Mouse (Mus musculus): ENCODE measurements around the gene Gpx8. TPM values are rescaled to one million over a fixed set of nuclear protein-coding genes. Genes with fewer than 3 reads are reported as not detected.

Gpx8 gene
- polyA plus RNA-seq (2015; fragmentation: Nextera tagmentation; extraction: Ambion mirVana): 42.0 and 52.5 TPM in 2 replicates

DNA sequence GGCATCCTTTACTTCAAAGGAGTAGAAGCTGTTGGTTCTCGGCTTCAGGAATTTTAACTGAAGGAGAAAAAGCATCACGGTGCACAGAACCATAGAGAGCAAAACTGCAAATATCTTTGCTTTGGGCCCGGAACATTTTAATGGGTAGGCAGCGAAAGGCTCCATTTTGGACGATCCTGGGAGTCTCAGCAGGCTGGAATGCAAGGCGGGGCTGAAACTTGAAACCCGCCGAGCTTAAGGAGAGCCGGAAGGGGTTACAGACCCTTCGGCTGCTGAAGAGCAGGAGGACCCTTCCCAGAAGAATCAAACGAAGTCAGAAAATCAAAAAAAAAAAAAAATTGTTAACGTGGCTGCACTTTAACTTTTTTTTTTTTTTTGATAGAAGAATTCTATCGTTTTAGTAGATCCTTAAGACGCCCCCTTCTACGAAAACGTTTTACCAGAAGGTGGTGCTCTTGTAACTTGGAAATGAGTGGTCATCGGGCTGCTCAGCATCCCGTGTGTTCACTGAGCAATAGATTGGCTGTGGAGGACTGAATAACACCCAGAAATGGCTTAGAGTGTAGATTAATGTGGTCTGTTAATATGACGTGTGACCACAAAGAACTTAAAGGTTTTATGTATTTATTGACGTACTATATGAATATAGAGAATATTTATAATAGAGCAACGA lies at the start of gene Gpx8:
Gpx8 (minus strand) TSS at position 200 of the 673 bp plus-strand sequence.
- Histone ChIP-seq H3K4me2 (peak within 1 kb of the TSS; percentile 74), H3K4me1 (peaks cover 10% of the 10 kb centered on the region; the same call in 1 of the 2 replicates), H3K27me3 (replicated peaks) (no peaks in the 10 kb centered on the region), H3K36me3 (replicated peaks) (no peaks in the 10 kb centered on the region), H3K9ac (peak within 1 kb of the TSS; percentile 48), H3K27ac (no peak within 1 kb of the TSS), H3K4me3 (peak within 1 kb of the TSS; percentile 47), H3K9me3 (no peaks in the 10 kb centered on the region)
- 5% methylated on average over 21 of the region's 21 CpGs for WGBS
- peak; percentile 92 for ATAC-seq (replicated peaks)

DNA sequence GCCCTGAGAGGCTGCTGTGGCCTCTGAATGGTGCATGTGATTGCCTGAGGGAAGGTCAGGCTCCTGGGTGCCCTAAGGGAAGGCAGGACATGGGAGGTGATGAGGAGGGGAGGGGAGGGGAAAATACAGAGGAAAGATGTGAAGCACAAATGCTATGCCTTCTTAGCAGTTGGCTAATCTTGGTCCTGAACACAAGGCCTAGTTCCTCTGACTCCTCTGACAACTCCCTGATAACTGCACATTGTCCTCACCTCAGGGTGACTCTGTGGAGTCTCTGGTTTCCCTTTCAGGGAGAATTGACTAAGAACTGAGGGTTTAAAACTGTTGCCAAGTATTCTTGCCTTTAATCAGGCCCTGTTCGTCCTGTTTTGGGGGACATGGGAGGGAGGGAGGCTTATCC lies 48.4 kb upstream of the Gpx8 start:
- H3K4me3 ChIP-seq: no peak overlapping the region
- no peaks in the 10 kb centered on the region for H3K36me3 ChIP-seq (replicated peaks)
- H3K9me3 ChIP-seq: no peaks in the 10 kb centered on the region
- no peak overlapping the region for H3K9ac ChIP-seq
- no peak for ATAC-seq (replicated peaks)
- H3K27me3 ChIP-seq (replicated peaks): no peaks in the 10 kb centered on the region
- 30% methylated on average over 1 of the region's 1 CpGs for whole genome bisulfite sequencing
- no peaks in the 10 kb centered on the region for H3K4me1 ChIP-seq
- H3K4me2 ChIP-seq: no peak overlapping the region
- H3K27ac ChIP-seq: no peak overlapping the region

DNA sequence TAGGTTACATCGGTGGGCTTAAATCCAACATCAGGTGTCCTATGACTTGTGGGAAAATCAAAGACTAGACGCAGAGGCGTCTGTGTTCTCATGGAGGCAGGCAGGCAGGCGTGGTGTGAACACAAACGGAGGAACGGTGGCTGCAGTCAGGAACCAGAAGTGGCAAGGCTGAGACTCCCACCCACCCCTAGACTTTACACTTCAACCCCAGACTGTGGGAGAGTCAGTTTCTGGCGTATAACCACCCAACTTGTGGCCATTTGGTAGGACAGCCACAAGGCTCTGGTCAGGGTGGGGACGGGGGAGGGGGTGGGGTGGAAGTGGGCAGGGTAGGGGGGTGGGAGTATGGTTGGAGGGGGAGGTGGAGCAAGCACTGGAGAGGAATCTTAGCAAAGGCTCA lies 44.3 kb upstream of the Gpx8 start:
- H3K4me3 ChIP-seq: no peak overlapping the region
- WGBS: 91% methylated on average over 8 of the region's 8 CpGs
- H3K9ac ChIP-seq: no peak overlapping the region
- ATAC-seq (replicated peaks): no peak
- no peaks in the 10 kb centered on the region for H3K9me3 ChIP-seq
- no peaks in the 10 kb centered on the region for H3K36me3 ChIP-seq (replicated peaks)
- no peak overlapping the region for H3K4me2 ChIP-seq
- no peaks in the 10 kb centered on the region for H3K4me1 ChIP-seq
- H3K27ac ChIP-seq: no peak overlapping the region
- no peaks in the 10 kb centered on the region for H3K27me3 ChIP-seq (replicated peaks)

DNA sequence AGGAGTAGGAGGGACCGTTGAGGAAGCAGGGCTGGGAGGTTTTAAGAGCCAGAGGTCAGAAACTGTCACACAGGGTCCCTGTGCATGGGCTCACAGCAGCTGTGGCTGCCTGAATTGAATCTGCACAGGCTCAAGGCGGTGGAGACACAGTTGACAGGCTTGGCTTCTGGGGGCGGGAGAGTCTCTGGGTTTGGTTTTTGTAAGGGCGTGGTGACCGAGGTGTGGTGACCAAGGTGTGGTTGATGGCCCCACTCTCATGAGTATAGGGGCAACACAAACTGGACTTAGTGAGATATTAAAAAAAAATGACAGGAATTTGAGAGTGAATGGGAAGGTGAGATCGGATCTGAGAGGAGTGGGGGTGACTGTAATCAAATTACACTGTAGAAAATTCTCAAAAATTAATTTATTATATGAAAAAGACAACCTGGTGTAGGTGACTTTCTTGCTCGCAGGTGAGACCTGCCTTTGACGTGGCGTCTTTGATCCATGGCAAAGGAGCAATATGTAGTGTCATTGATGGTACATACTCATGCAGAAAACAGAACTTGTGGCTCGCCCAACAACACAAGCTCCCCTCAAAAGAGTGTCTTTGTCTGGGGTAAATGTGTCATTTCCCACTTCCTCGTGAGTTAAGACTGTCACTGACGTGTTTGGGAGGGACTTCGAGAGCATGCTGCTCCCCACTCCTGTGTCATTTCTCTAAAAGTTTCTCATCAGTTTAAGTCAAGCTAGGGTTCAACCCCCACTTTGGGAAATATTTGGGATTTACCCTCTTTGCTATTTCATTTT lies 41.2 kb upstream of the Gpx8 start:
- no peaks in the 10 kb centered on the region for H3K27me3 ChIP-seq (replicated peaks)
- no peak overlapping the region for H3K4me2 ChIP-seq
- no peak for ATAC-seq (replicated peaks)
- no peaks in the 10 kb centered on the region for H3K36me3 ChIP-seq (replicated peaks)
- H3K4me1 ChIP-seq: no peaks in the 10 kb centered on the region
- no peaks in the 10 kb centered on the region for H3K9me3 ChIP-seq
- H3K4me3 ChIP-seq: no peak overlapping the region
- H3K9ac ChIP-seq: no peak overlapping the region
- WGBS: 84% methylated on average over 13 of the region's 13 CpGs
- no peak overlapping the region for H3K27ac ChIP-seq

DNA sequence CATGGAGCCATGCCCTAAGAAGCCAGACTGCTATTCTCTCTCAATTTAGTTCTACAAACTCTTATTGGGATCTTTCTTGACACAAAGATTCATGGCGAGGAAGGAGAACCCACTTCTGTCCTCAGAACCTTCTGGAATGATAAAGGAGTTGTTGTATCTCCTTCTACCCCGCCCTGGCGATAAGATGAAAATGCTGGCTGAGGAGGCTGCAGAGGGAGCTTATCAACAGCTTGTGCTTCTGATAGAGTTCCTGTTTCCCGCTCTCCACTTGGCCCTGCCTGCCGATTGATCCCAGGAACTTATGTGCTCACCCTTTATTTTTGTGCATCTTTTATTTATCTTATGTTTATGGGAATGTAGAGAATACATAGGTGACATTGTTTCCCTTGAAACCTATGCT lies 38.5 kb upstream of the Gpx8 start:
- WGBS: 84% methylated on average over 5 of the region's 5 CpGs
- no peaks in the 10 kb centered on the region for H3K36me3 ChIP-seq (replicated peaks)
- no peak for ATAC-seq (replicated peaks)
- H3K4me2 ChIP-seq: no peak overlapping the region
- no peaks in the 10 kb centered on the region for H3K27me3 ChIP-seq (replicated peaks)
- no peaks in the 10 kb centered on the region for H3K9me3 ChIP-seq
- no peaks in the 10 kb centered on the region for H3K4me1 ChIP-seq
- H3K9ac ChIP-seq: no peak overlapping the region
- no peak overlapping the region for H3K27ac ChIP-seq
- no peak overlapping the region for H3K4me3 ChIP-seq

DNA sequence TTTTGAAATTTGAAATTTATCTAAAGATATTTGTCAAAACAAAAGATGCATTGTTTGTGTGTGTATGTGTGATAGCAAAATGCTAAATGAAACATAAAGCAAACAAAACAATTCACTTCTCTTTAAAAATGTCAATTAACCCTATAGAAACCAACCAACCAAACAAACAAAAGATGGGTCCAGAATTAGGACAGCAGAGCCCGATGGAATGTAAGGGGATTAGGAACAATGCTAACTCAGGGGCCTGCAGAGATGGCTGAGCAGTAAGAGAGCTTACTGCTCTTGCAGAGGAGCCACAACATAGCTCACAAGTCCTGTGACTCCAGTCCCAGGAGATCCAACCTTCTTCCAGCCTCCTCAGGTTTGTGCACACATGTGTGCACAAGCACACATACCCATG lies 35.9 kb upstream of the Gpx8 start:
- Histone ChIP-seq H3K4me3 (no peak overlapping the region), H3K9me3 (no peaks in the 10 kb centered on the region), H3K27ac (no peak overlapping the region), H3K36me3 (replicated peaks) (no peaks in the 10 kb centered on the region), H3K27me3 (replicated peaks) (no peaks in the 10 kb centered on the region), H3K4me2 (no peak overlapping the region), H3K4me1 (peaks cover 6% of the 10 kb centered on the region; the same call in 1 of the 2 replicates), H3K9ac (no peak overlapping the region)
- ATAC-seq (replicated peaks): no peak
- WGBS: 4% methylated on average over 1 of the region's 1 CpGs

DNA sequence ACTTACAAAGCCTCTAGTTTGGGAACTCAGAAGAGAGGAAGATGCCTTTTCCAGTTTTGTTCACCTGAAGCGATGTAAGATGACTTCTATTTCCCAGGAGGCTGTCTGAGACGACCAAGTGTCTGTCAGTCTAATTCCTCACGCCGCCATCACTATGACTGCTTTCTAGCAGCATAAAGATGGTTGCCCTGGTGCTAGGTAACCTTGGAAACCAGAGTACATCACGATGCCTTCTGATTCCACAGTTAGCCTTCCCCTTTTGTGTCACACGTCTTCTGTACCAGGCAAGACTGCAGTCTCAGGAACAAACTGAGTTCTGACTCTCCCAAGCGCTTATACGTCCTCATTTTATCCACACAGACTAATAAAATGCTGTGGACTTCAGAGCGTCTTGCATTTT lies 32.8 kb upstream of the Gpx8 start:
- Histone ChIP-seq H3K4me2 (no peak overlapping the region), H3K9me3 (no peaks in the 10 kb centered on the region), H3K4me1 (peaks cover 6% of the 10 kb centered on the region; the same call in 1 of the 2 replicates), H3K36me3 (replicated peaks) (no peaks in the 10 kb centered on the region), H3K9ac (no peak overlapping the region), H3K27ac (no peak overlapping the region), H3K4me3 (no peak overlapping the region), H3K27me3 (replicated peaks) (no peaks in the 10 kb centered on the region)
- ATAC-seq (replicated peaks): peak; percentile 72
- 32% methylated on average over 9 of the region's 9 CpGs for WGBS

DNA sequence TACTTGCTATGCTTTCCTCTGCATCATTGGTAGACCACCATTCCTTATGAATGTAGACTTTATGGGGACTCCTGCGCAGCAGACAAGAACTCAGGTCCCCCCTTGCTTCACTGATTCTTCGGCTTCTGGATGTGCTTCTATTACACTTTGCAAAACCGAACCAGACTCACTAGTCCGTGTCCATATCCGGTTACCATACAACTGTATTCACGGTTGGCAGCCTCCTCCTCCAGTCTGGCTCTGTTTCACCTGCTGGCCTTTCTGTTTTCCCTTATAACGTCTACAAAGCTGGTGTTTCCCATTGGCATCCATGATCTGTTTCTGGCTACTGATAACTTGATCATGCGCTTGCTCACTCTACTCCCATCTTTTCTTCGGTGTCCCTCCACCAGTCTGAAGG lies 18.3 kb upstream of the Gpx8 start:
- H3K9me3 ChIP-seq: no peaks in the 10 kb centered on the region
- WGBS: 90% methylated on average over 9 of the region's 9 CpGs
- no peaks in the 10 kb centered on the region for H3K27me3 ChIP-seq (replicated peaks)
- ATAC-seq (replicated peaks): no peak
- no peak overlapping the region for H3K27ac ChIP-seq
- H3K4me1 ChIP-seq: no peaks in the 10 kb centered on the region
- no peak overlapping the region for H3K9ac ChIP-seq
- H3K4me3 ChIP-seq: no peak overlapping the region
- no peaks in the 10 kb centered on the region for H3K36me3 ChIP-seq (replicated peaks)
- no peak overlapping the region for H3K4me2 ChIP-seq

DNA sequence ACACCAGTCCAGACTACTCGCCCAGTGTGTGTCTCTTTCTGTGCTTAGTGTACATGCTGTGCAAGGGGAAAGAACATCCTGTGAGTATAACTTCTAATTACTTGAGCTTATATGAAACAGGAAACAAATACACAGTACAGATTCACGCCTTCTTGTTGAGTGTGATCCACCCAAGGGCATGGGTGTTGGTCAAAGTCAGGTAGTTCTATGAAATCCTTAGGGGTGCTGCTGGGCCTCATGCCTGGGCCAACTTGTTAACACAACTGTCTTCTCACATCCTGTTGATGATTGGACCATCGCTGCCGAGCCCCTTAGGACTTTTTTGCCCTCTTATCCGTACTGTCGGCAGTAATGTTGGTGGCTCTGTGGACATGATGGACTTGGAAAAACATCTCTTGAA lies 15.5 kb upstream of the Gpx8 start:
- no peak for ATAC-seq (replicated peaks)
- H3K27me3 ChIP-seq (replicated peaks): no peaks in the 10 kb centered on the region
- H3K4me3 ChIP-seq: no peak overlapping the region
- no peak overlapping the region for H3K9ac ChIP-seq
- no peak overlapping the region for H3K27ac ChIP-seq
- no peaks in the 10 kb centered on the region for H3K4me1 ChIP-seq
- no peaks in the 10 kb centered on the region for H3K36me3 ChIP-seq (replicated peaks)
- no peak overlapping the region for H3K4me2 ChIP-seq
- WGBS: 91% methylated on average over 6 of the region's 6 CpGs
- H3K9me3 ChIP-seq: no peaks in the 10 kb centered on the region

DNA sequence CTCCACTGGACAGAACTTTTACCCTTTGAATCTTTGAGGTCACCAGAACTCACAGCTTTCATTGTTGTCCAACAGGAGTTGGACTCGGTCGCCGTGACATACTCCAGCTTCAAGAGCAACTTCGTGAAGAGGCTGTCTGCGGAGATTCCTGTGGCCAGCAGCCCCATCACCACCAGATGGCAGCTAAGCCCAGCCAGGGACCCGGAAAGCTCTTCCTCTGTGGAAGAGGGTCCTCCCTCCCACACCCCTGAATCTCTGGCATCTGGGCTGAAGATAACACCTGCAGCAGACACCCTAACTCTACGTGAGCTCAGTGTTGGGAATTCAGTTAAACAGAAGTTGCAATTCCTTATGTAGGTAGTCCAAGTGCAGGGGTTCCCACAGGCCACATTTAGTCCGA lies 9.6 kb upstream of the Gpx8 start:
- Histone ChIP-seq H3K27me3 (replicated peaks) (no peaks in the 10 kb centered on the region), H3K9me3 (no peaks in the 10 kb centered on the region), H3K4me2 (no peak overlapping the region), H3K4me3 (no peak overlapping the region), H3K9ac (no peak overlapping the region), H3K27ac (no peak overlapping the region), H3K4me1 (no peaks in the 10 kb centered on the region), H3K36me3 (replicated peaks) (no peaks in the 10 kb centered on the region)
- ATAC-seq (replicated peaks): no peak
- WGBS: 39% methylated on average over 8 of the region's 8 CpGs

DNA sequence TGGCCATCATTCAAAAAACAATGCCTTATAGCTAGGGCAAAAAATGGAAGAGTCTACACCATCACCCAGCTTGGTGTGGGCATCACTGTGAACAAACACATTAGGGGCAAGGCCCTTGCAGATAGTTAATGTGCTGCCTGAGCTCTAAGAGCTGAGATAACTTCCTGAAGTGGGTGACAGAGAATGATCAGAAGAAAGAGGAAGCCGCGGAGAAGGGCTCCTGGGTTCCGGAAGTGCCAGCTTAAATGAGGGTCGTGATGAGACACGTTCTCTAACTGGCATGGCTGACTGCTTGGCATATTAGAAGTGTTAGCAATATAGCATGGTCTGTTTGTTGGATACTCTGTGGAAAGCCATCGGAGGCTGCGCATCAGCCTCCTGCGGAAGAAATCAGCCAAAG lies 8.0 kb upstream of the Gpx8 start:
- no peaks in the 10 kb centered on the region for H3K4me1 ChIP-seq
- 95% methylated on average over 8 of the region's 8 CpGs for WGBS
- H3K9me3 ChIP-seq: no peaks in the 10 kb centered on the region
- H3K4me3 ChIP-seq: no peak overlapping the region
- H3K27me3 ChIP-seq (replicated peaks): no peaks in the 10 kb centered on the region
- ATAC-seq (replicated peaks): no peak
- H3K27ac ChIP-seq: no peak overlapping the region
- no peaks in the 10 kb centered on the region for H3K36me3 ChIP-seq (replicated peaks)
- no peak overlapping the region for H3K9ac ChIP-seq
- no peak overlapping the region for H3K4me2 ChIP-seq

DNA sequence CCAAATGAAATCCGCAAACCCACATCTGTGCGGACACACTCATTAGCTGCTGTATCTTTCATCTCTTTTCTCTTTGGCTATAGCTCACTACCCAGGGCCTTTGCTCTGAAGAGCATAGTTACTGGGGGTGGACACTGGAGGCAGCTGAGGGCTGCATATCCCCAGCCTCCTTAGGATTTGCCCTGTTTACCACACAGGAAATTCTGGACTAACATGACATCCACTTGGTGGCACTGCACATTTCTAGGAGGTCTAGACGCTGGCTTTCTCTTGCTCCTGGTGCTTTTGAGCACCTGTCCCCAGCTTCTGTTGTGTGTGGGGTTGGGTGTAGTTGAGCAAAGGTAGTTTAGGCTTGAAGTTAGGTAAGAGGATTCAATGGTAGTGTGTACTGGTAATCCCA lies 1.4 kb upstream of the Gpx8 start:
- no peak overlapping the region for H3K27ac ChIP-seq
- no peak overlapping the region for H3K4me3 ChIP-seq
- 78% methylated on average over 3 of the region's 3 CpGs for WGBS
- H3K9me3 ChIP-seq: no peaks in the 10 kb centered on the region
- no peak; the same call in 1 of the 2 replicates for ATAC-seq (replicated peaks)
- no peaks in the 10 kb centered on the region for H3K27me3 ChIP-seq (replicated peaks)
- peaks cover 10% of the 10 kb centered on the region; the same call in 1 of the 2 replicates for H3K4me1 ChIP-seq
- no peak overlapping the region for H3K9ac ChIP-seq
- H3K36me3 ChIP-seq (replicated peaks): no peaks in the 10 kb centered on the region
- no peak overlapping the region for H3K4me2 ChIP-seq

DNA sequence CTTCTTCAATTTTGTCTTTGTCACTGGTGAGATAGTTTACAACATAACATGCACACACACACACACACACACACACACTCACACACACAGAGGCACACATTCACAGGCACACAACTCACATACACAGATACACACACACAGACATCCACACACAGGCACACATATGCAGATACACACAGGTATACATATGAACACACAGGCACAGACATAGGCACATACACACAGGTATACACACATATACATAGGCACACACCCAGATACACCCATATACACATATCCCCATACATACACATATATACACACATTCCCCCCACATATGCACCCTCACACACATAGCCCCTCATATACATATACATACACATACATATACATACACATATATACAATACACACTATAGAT lies 808 bp upstream of the Gpx8 start:
- peak; percentile 74 for ATAC-seq (replicated peaks)
- Histone ChIP-seq H3K27me3 (replicated peaks) (no peaks in the 10 kb centered on the region), H3K4me2 (peak overlapping the region; percentile 74; the same call in 1 of the 2 replicates), H3K27ac (no peak overlapping the region), H3K4me1 (peaks cover 10% of the 10 kb centered on the region; the same call in 1 of the 2 replicates), H3K36me3 (replicated peaks) (no peaks in the 10 kb centered on the region), H3K4me3 (no peak overlapping the region), H3K9me3 (no peaks in the 10 kb centered on the region), H3K9ac (no peak overlapping the region)
